Mouse (Mus musculus) liver, embryonic 12.5 days (tissue): ENCODE results near the gene Inpp5f. TPM values are rescaled to one million over a fixed set of nuclear protein-coding genes. Genes with fewer than 3 reads are reported as not detected.

ENCODE experiments used
- polyA plus RNA-seq: library from polyadenylated mRNA; unstranded; fragments of >200 nt; fragmentation: Nextera tagmentation; extraction: Ambion mirVana; gene quantifications from 2 replicates; pipeline ENCODE4 v1.2.1, GENCODE M21; 2016

The Inpp5f gene
- polyA plus RNA-seq, 1 experiment from 2014 or later = 9.3 TPM

Other genes with a start within 250 kb of the Inpp5f start
- 57.7 and 58.1 TPM in 2 replicates for gene Rgs10, start 192.6 kb upstream of the Inpp5f start, polyA plus RNA-seq
- 17.9 and 18.2 TPM in 2 replicates for gene Tial1, start 149.6 kb upstream of the Inpp5f start, polyA plus RNA-seq
- 5.5 TPM in 2 replicates for gene Bag3, start 87.7 kb upstream of the Inpp5f start, polyA plus RNA-seq
- gene Mcmbp, start 129.2 kb downstream of the Inpp5f start, polyA plus RNA-seq = 41.9 and 42.5 TPM in 2 replicates
- gene Sec23ip, start 133.6 kb downstream of the Inpp5f start, polyA plus RNA-seq = 27.4 and 27.7 TPM in 2 replicates